Mouse (Mus musculus) heart, adult 2 months (tissue): Measurements from ENCODE around the gene Ptgr1. TPM values are rescaled to one million over a fixed set of nuclear protein-coding genes. Genes with fewer than 3 reads are reported as not detected.

ENCODE experiments used
- DNase-seq, 2 experiments: peaks; one replicate each; pipeline ENCODE4 v3.0.0; 2021
- H3K27ac ChIP-seq: fragments of 200-600 bp; 2 replicates; pipeline ENCODE4 v1.8.1; 2022
- H3K27me3 ChIP-seq: fragments of 200-500 bp; 2 replicates; pipeline ENCODE4 v1.6.1; 2012; ENCODE audit warnings: mild to moderate bottlenecking, low read length, inconsistent platforms, mixed read lengths; ENCODE audit not compliant: control insufficient read depth, insufficient read depth
- H3K36me3 ChIP-seq: fragments of 200-500 bp; 2 replicates; pipeline ENCODE4 v1.6.1; 2012; ENCODE audit warnings: low read length, inconsistent platforms; ENCODE audit not compliant: control insufficient read depth, insufficient read depth
- H3K4me1 ChIP-seq: fragments of 200-500 bp; 2 replicates; pipeline ENCODE4 v1.6.1; 2011; ENCODE audit warnings: low read length; ENCODE audit not compliant: control insufficient read depth, insufficient read depth
- H3K4me3 ChIP-seq: fragments of 200-600 bp; 2 replicates; pipeline ENCODE4 v1.8.1; 2022
- H3K79me2 ChIP-seq: fragments of 200-500 bp; replicated peaks from 2 replicates; pipeline ENCODE4 v1.6.1; 2012; ENCODE audit warnings: mild to moderate bottlenecking, inconsistent platforms, low read length, moderate library complexity, mixed read lengths; ENCODE audit not compliant: control insufficient read depth, insufficient read depth
- H3K9ac ChIP-seq: fragments of 200-500 bp; 2 replicates; pipeline ENCODE4 v1.6.1; 2012; ENCODE audit warnings: low read depth, mild to moderate bottlenecking, control low read depth, inconsistent platforms, low read length, mixed read lengths
- CTCF ChIP-seq: fragments of 200-600 bp; IDR thresholded peaks from 2 replicates; pipeline ENCODE4 v1.8.1; 2022; ENCODE audit warnings: antibody characterized with exemption, mild to moderate bottlenecking, moderate library complexity
- EP300 ChIP-seq: fragments of 200-500 bp; IDR thresholded peaks from 2 replicates; pipeline ENCODE4 v1.6.1; 2011; ENCODE audit warnings: low read depth, low read length, control low read depth; ENCODE audit not compliant: insufficient read depth
- POLR2A ChIP-seq: fragments of 200-500 bp; IDR thresholded peaks from 2 replicates; pipeline ENCODE4 v1.6.1; 2011; ENCODE audit warnings: mild to moderate bottlenecking, low read depth, low read length, control low read depth; ENCODE audit not compliant: insufficient read depth
- WGBS: fragments of 180-500 bp; shearing (Covaris S2); methylation state at CpG from one replicate; pipeline ENCODE4 v1.1.7; 2018; 5-methylcytosine and 5-hydroxymethylcytosine counted together
- intact Hi-C: fragments of 180-260 bp; cut with DNase I; formaldehyde crosslinking; loops from one replicate; pipeline ENCODE4 v1.15.1; 2025
- polyA plus RNA-seq: library from polyadenylated mRNA; depleted of rRNA; stranded (reverse); fragments of >200 nt; gene quantifications from 2 replicates; pipeline ENCODE4 v1.2.3, GENCODE M21; 2012
- total RNA-seq, 2 experiments: library from RNA; stranded (reverse); gene quantifications; 2 replicates each; pipeline ENCODE4 v1.2.3; 2021

The Ptgr1 gene
- total and polyA plus RNA-seq, 3 experiments = 1.6 to 3.1 (median 3.0) TPM

DNA sequence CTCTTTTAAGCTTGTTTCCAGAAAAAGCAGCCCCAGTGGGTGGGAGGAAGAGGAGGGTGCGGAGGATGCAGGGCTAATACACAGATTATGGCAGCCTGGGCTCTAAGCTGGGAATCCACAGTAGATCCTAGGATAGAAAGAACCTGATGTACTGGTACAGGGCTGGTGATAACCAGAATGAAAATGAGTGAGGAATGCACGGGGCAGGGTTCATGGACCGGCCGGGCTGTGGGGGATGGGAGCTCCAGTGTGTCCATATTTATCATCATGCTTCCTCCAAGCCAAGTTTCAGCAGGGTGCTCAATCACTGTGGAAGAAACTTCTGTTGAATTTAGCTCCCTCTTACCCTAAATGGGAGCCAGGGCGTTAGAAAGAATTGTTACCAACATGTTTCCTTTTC lies 10.2 kb upstream of the Ptgr1 start:
- Histone ChIP-seq H3K4me1 (no peaks in the 10 kb centered on the region), H3K27ac (no peak overlapping the region), H3K79me2 (no peaks in the 10 kb centered on the region), H3K9ac (no peak overlapping the region), H3K4me3 (no peak overlapping the region), H3K36me3 (no peaks in the 10 kb centered on the region), H3K27me3 (no peaks in the 10 kb centered on the region)
- no peak for TF ChIP-seq POLR2A
- no peak for DNase-seq
- intact Hi-C loops = no loop called here
- WGBS = 54% methylated on average over 5 of the region's 5 CpGs

DNA sequence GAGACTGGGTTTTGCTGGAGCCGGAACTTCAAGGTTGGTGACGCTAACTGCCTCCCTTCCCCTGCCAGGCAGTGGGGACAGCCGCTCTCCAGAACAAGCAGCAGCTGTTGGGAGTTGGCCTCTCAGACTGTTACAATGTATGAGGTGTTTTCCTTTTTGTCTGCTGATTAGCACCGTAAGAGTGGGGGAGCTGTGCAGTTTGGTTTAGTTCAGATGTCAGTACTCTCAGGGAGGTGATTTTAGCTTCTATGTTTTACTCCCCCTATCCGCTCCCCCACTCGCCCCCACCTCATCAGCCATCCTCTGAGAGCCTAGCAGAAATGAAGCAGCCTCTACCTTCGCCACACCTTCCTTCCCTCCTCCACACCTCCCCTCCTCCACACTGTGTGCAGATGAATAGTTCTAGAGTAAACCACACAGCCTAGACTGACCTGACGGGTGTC lies 8.4 kb upstream of the Ptgr1 start:
- WGBS = 56% methylated on average over 8 of the region's 8 CpGs
- H3K9ac ChIP-seq = no peak overlapping the region
- H3K27ac ChIP-seq = no peak overlapping the region
- no peak overlapping the region for H3K4me3 ChIP-seq
- H3K36me3 ChIP-seq = no peaks in the 10 kb centered on the region
- TF ChIP-seq EP300 = no peak
- no peak for TF ChIP-seq POLR2A
- H3K4me1 ChIP-seq = no peaks in the 10 kb centered on the region
- no peaks in the 10 kb centered on the region for H3K27me3 ChIP-seq
- no peak for DNase-seq
- no peaks in the 10 kb centered on the region for H3K79me2 ChIP-seq
- intact Hi-C loops = no loop called here

DNA sequence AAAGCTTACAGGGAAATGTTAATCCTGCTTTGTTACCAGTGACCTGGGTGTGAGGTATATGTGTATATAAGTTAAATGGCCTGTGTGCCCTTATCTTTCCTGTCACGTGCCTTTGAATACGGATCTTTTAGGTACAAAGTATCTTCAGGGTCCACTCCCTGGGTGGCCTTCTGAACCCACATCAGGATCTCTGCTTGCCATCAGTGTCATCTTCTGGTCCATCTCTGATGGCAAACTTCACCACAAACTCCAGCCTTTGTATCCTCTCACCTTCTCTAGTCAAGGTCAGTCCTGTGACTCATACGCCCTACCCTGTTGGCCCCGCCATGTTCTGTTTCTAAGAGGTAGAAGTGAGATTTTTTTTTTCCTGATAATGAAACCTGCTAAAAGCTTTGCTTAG lies 7.8 kb upstream of the Ptgr1 start, which contains the start of gene Dnajc25:
Gene Dnajc25, plus strand, starts transcription at position 301 of the 400 bp plus-strand sequence.
- DNase-seq = no peak
- H3K4me3 ChIP-seq = no peak within 1 kb of the TSS
- TF ChIP-seq EP300 = no peak
- TF ChIP-seq CTCF = no peak
- no peak for TF ChIP-seq POLR2A
- 79% methylated on average over 4 of the region's 4 CpGs for WGBS
- H3K36me3 ChIP-seq = no peaks in the 10 kb centered on the region
- no peaks in the 10 kb centered on the region for H3K4me1 ChIP-seq
- intact Hi-C loops = no loop called here
- no peaks in the 10 kb centered on the region for H3K27me3 ChIP-seq
- no peak within 1 kb of the TSS for H3K27ac ChIP-seq
- H3K79me2 ChIP-seq = no peaks in the 10 kb centered on the region
- no peak within 1 kb of the TSS for H3K9ac ChIP-seq

DNA sequence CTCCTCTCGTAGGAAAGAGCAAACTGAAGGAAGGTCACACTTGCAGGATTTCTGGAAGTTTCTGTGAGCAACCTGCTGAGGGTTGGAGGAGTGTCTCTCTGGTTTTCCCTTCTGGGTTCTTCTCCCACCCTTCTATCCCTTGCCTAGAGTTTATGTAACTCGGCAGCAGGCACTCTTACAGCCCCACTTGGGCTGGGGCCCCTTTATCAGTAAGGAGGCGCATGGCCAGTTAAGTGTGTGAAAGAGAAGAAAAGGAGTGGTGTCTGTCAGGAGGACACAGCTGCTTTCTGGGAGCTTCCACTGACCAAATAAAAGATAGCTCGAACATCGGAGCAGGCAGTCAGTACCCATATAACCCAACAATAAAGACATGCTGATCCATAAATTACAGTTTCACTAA lies 5.3 kb upstream of the Ptgr1 start:
- no peak for TF ChIP-seq CTCF
- TF ChIP-seq EP300 = no peak
- no peak for TF ChIP-seq POLR2A
- Histone ChIP-seq H3K27ac (no peak overlapping the region), H3K4me3 (no peak overlapping the region), H3K4me1 (no peaks in the 10 kb centered on the region), H3K27me3 (no peaks in the 10 kb centered on the region), H3K9ac (no peak overlapping the region), H3K36me3 (no peaks in the 10 kb centered on the region), H3K79me2 (no peaks in the 10 kb centered on the region)
- WGBS = 56% methylated on average over 5 of the region's 5 CpGs
- DNase-seq = no peak
- intact Hi-C loops = no loop called here

DNA sequence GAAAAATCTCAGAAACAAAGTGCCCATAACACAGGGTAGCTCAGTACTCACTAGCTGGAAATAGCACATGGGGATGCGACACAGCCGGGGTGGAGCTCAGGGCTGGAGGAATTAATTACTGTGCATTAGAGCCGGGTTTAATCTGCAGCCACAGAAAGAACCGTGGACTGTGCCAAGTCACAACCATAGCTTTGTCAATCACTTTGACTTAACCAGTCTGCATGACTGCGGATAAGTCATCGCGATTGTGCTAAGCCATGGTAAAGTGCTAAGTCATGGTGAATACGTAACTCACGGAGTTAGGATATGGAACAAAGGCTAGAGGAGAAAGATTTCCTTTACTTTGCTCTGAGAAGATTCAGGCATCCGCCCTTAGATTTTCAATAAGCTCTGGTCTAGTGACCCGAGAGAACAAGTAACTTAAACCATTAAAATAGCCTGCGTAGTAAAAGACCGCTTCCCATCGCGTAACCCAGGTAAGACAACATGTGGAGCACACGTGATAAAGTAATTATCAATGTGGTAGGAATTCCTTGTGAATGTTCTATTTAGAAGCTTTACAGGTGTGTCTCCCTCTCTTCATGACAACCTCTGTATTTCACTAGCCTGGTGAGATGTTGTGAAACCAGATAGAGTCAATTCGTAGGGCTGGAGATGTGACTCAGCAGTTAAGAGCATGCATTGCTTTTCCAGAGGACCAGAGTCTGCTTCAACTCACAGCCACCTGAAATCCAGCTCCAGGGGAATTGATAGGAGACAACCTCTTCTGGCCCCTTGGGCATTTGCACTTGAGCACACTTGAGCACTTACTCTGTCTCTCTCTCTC lies 3.9 kb upstream of the Ptgr1 start:
- intact Hi-C loops = no loop called here
- no peak overlapping the region for H3K4me3 ChIP-seq
- no peaks in the 10 kb centered on the region for H3K36me3 ChIP-seq
- H3K9ac ChIP-seq = no peak overlapping the region
- H3K27ac ChIP-seq = no peak overlapping the region
- H3K4me1 ChIP-seq = no peaks in the 10 kb centered on the region
- no peaks in the 10 kb centered on the region for H3K79me2 ChIP-seq
- no peaks in the 10 kb centered on the region for H3K27me3 ChIP-seq
- no peak for DNase-seq
- no peak for TF ChIP-seq POLR2A
- TF ChIP-seq EP300 = no peak
- no peak for TF ChIP-seq CTCF
- WGBS = 87% methylated on average over 17 of the region's 17 CpGs

DNA sequence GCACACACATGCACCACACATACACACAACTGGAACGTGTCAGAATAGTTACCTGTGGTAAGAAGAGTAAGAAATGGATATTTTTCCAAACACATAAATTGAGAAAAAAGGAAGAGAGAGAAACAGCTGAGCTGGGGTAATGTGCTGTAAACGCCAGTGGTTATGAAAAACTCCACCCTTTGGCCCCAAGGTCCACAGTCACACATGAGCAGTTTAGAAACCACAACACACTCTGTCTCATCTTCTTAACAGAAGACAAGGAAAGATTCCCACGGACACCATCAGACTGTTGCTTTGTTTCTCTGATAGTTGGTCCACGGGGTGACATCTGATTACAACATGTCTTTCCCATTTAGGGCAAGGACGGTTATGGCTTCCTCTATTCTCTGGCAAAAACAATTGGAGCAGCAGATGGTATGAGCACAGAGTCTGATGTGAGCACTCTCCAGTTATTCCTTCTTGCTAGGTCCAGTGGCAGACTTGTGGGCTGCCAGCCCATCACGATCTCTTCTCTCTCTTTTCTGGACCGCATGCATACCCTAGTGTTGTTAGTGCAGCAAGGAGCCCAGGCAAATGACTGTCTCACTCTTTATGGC lies 2.5 kb upstream of the Ptgr1 start:
- no peak for TF ChIP-seq CTCF
- no peak for TF ChIP-seq EP300
- no peak for TF ChIP-seq POLR2A
- Histone ChIP-seq H3K79me2 (no peaks in the 10 kb centered on the region), H3K4me1 (peaks cover 1% of the 10 kb centered on the region; the same call in 1 of the 2 replicates), H3K27me3 (no peaks in the 10 kb centered on the region), H3K9ac (no peak overlapping the region), H3K4me3 (no peak overlapping the region), H3K36me3 (no peaks in the 10 kb centered on the region), H3K27ac (no peak overlapping the region)
- 68% methylated on average over 7 of the region's 7 CpGs for WGBS
- DNase-seq = no peak
- intact Hi-C loops = loop anchor here (5.0 kb wide), 1 partner anchor 198 kb away; the partner anchor contains the start of gene Ugcg
